Comparison of ENCODE assay signal across 20 mouse cellular contexts in genomic region chr15:102984925-102985324, GRCm38 (mm10). TPM values are rescaled to one million over a fixed set of nuclear protein-coding genes. Genes with fewer than 3 reads are reported as not detected.
"Had no signal": no experiment of that assay in that cellular context is flagged by ENCODE, and none has a peak within 500 bp of the region (broad histone marks: within the 10 kb centered on the region; RNA-seq: fewer than 3 reads in every experiment).

No protein-coding gene starts in this region.

- H3K9me3 ChIP-seq: limb, embryonic 13.5 days; midbrain, embryonic 13.5 days had no signal

- DNase-seq: kidney, adult 8-10 months; layer of hippocampus, adult 9-11 months; layer of hippocampus, postnatal 36 days; lung, adult 18-20 months; right cerebral cortex, adult 18-20 months; right cerebral cortex, postnatal 25 days; thymus, postnatal 36 days had no signal

- H3K36me3 ChIP-seq: limb, embryonic 13.5 days; midbrain, embryonic 13.5 days had no signal

- ATAC-seq: intestine, embryonic 16.5 days; midbrain, embryonic 13.5 days had no signal

- H3K4me3 ChIP-seq: limb, embryonic 13.5 days; midbrain, embryonic 13.5 days had no signal

- H3K27ac ChIP-seq: limb, embryonic 13.5 days; liver, embryonic 14.5 days; midbrain, embryonic 13.5 days had no signal

- H3K9ac ChIP-seq: limb, embryonic 13.5 days; liver, embryonic 14.5 days; midbrain, embryonic 13.5 days had no signal

- H3K4me2 ChIP-seq: limb, embryonic 13.5 days; midbrain, embryonic 13.5 days had no signal

RNA-seq across cellular contexts. Expression of gene Hoxc8, which starts 5.5 kb away (rescaled TPM):
- total RNA-seq: layer of hippocampus, adult 18-20 months; layer of hippocampus, postnatal 36 days; left cerebral cortex, adult 8-10 months; left cerebral cortex, postnatal 25 days; liver, adult 2 months; megakaryocyte progenitor cell, adult 5-6 weeks had no signal
- polyA plus RNA-seq: liver, adult 2 months; midbrain, embryonic 13.5 days; thymus, postnatal 0 days had no signal

RNA-seq across cellular contexts. Expression of gene Hoxc9, which starts 8.7 kb away (rescaled TPM):
- total RNA-seq: layer of hippocampus, adult 18-20 months; layer of hippocampus, postnatal 36 days; left cerebral cortex, adult 8-10 months; left cerebral cortex, postnatal 25 days; liver, adult 2 months; megakaryocyte progenitor cell, adult 5-6 weeks had no signal
- polyA plus RNA-seq: liver, adult 2 months; lung, embryonic 16.5 days; midbrain, embryonic 13.5 days; stomach, embryonic 16.5 days; thymus, postnatal 0 days had no signal

RNA-seq across cellular contexts. Expression of gene Hoxc6, which starts 13.1 kb away (rescaled TPM):
- total RNA-seq: layer of hippocampus, adult 18-20 months; layer of hippocampus, postnatal 36 days; left cerebral cortex, adult 8-10 months; left cerebral cortex, postnatal 25 days; liver, adult 2 months; megakaryocyte progenitor cell, adult 5-6 weeks had no signal
- polyA plus RNA-seq: liver, adult 2 months; midbrain, embryonic 13.5 days; thymus, postnatal 0 days had no signal

RNA-seq across cellular contexts. Expression of gene Hoxc5, which starts 17.7 kb away (rescaled TPM):
- total RNA-seq: layer of hippocampus, adult 18-20 months; layer of hippocampus, postnatal 36 days; left cerebral cortex, adult 8-10 months; left cerebral cortex, postnatal 25 days; megakaryocyte progenitor cell, adult 5-6 weeks had no signal
- polyA plus RNA-seq: liver, adult 2 months had no signal

RNA-seq across cellular contexts. Expression of gene Hoxc10, which starts 18.3 kb away (rescaled TPM):
- total RNA-seq: layer of hippocampus, adult 18-20 months; layer of hippocampus, postnatal 36 days; left cerebral cortex, adult 8-10 months; left cerebral cortex, postnatal 25 days; liver, adult 2 months; megakaryocyte progenitor cell, adult 5-6 weeks had no signal
- polyA plus RNA-seq: liver, adult 2 months; liver, embryonic 14.5 days; lung, embryonic 16.5 days; midbrain, embryonic 13.5 days; small intestine, adult 2 months; thymus, postnatal 0 days had no signal
